26 mouse cellular contexts compared by ENCODE assay signal in the genomic region with DNA sequence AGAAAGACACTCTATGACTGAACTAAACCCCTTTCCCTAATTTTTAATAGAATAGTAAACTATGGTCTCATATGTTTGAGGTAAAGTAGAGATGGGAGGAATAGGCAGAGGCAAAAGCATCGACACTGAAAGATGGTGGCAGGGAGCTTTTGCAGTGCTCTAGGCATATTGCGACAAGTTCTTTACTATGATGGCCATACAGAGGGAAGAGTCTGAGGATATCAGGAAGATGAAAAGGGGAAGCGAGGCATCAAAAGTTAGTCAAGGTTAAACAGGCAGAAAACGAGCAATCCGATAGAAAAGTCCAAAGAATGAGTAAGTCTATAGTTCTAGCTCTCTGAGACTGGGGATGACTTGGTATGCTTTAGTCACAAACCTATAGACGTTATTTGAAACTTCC. TPM values are rescaled to one million over a fixed set of nuclear protein-coding genes. Genes with fewer than 3 reads are reported as not detected.
DNase-seq lines count a peak whose midpoint lies in the region; ATAC-seq lines count a peak whose summit lies in the region.
"Had no signal": no experiment of that assay in that cellular context is flagged by ENCODE, and none has a peak within 500 bp of the region (broad histone marks: within the 10 kb centered on the region; RNA-seq: fewer than 3 reads in every experiment).

No protein-coding gene starts in this region.

- H3K9me3 ChIP-seq in heart, embryonic 12.5 days (replicated peaks): no peaks in the 10 kb centered on the region
- H3K9me3 ChIP-seq in heart, embryonic 15.5 days (replicated peaks): no peaks in the 10 kb centered on the region
- H3K9me3 ChIP-seq: embryonic facial prominence, embryonic 10.5 days; embryonic facial prominence, embryonic 13.5 days; forebrain, embryonic 12.5 days; forebrain, embryonic 15.5 days; hindbrain, embryonic 12.5 days; hindbrain, embryonic 15.5 days had no signal

- no peaks in the 10 kb centered on the region for H3K27me3 ChIP-seq in heart, embryonic 12.5 days (replicated peaks)
- no peaks in the 10 kb centered on the region for H3K27me3 ChIP-seq in heart, embryonic 15.5 days
- H3K27me3 ChIP-seq: embryonic facial prominence, embryonic 13.5 days; forebrain, embryonic 12.5 days; forebrain, embryonic 15.5 days; hindbrain, embryonic 12.5 days; hindbrain, embryonic 15.5 days had no signal

- H3K4me3 ChIP-seq in heart, embryonic 12.5 days: no peak overlapping the region
- H3K4me3 ChIP-seq in heart, embryonic 15.5 days: no peak overlapping the region
- H3K4me3 ChIP-seq: embryonic facial prominence, embryonic 10.5 days; embryonic facial prominence, embryonic 13.5 days; erythroblast, embryonic 14.5 days; forebrain, embryonic 12.5 days; forebrain, embryonic 15.5 days; hindbrain, embryonic 12.5 days; hindbrain, embryonic 15.5 days had no signal

- peak overlapping the region; percentile 47 for H3K27ac ChIP-seq in heart, embryonic 12.5 days (ENCODE audit: poor library complexity, severe bottlenecking)
- H3K27ac ChIP-seq in heart, embryonic 15.5 days: 0 out of 2 replicates have a peak overlapping the region, but pooled peaks have one; percentile 28
- H3K27ac ChIP-seq: embryonic facial prominence, embryonic 10.5 days; embryonic facial prominence, embryonic 13.5 days; forebrain, embryonic 12.5 days; forebrain, embryonic 15.5 days; hindbrain, embryonic 12.5 days; hindbrain, embryonic 15.5 days had no signal

- no peak overlapping the region for H3K9ac ChIP-seq in heart, embryonic 12.5 days
- no peak overlapping the region for H3K9ac ChIP-seq in heart, embryonic 15.5 days
- H3K9ac ChIP-seq: embryonic facial prominence, embryonic 13.5 days; forebrain, embryonic 12.5 days; forebrain, embryonic 15.5 days; hindbrain, embryonic 12.5 days; hindbrain, embryonic 15.5 days had no signal

- H3K36me3 ChIP-seq in heart, embryonic 12.5 days: no peaks in the 10 kb centered on the region
- H3K36me3 ChIP-seq in heart, embryonic 15.5 days: no peaks in the 10 kb centered on the region
- H3K36me3 ChIP-seq: embryonic facial prominence, embryonic 10.5 days; embryonic facial prominence, embryonic 13.5 days; forebrain, embryonic 12.5 days; forebrain, embryonic 15.5 days; hindbrain, embryonic 12.5 days; hindbrain, embryonic 15.5 days had no signal

- H3K4me2 ChIP-seq in heart, embryonic 12.5 days: no peak overlapping the region
- H3K4me2 ChIP-seq in heart, embryonic 15.5 days: no peak overlapping the region; the same call in 1 of the 2 replicates
- H3K4me2 ChIP-seq: embryonic facial prominence, embryonic 13.5 days; forebrain, embryonic 12.5 days; forebrain, embryonic 15.5 days; hindbrain, embryonic 12.5 days; hindbrain, embryonic 15.5 days had no signal

- ATAC-seq in frontal cortex, adult (ENCODE audit: low TSS enrichment): 0 out of 2 replicates have a peak, but pooled peaks have one; percentile 11
- ATAC-seq in heart, embryonic 12.5 days (ENCODE audit: insufficient number of reproducible peaks, low FRiP score): no peak
- ATAC-seq in heart, embryonic 15.5 days (replicated peaks; ENCODE audit: insufficient number of reproducible peaks, insufficient read depth, low FRiP score, low read depth): no peak
- peak; percentile 65 for ATAC-seq in granulocyte monocyte progenitor cell, adult 5-6 weeks (replicated peaks; ENCODE audit: poor library complexity, severe bottlenecking)
- ATAC-seq: activated CD4-positive, CD25-positive, alpha-beta regulatory T cell, adult 4 months; forebrain, embryonic 15.5 days; intestine, postnatal 0 days had no signal

- intact Hi-C loops in heart, postnatal 14 days (cut with DNase I): loop anchor here (5.0 to 10.0 kb wide), 2 partner anchors 132 to 505 kb away; no protein-coding TSS in a partner anchor

- H3K4me1 ChIP-seq in heart, embryonic 12.5 days (replicated peaks): peaks cover 17% of the 10 kb centered on the region
- H3K4me1 ChIP-seq in heart, embryonic 15.5 days (replicated peaks): peaks cover 7% of the 10 kb centered on the region
- H3K4me1 ChIP-seq: embryonic facial prominence, embryonic 10.5 days; embryonic facial prominence, embryonic 13.5 days; forebrain, embryonic 12.5 days; forebrain, embryonic 15.5 days; hindbrain, embryonic 12.5 days; hindbrain, embryonic 15.5 days had no signal

- DNase-seq in frontal cortex, postnatal 36 days (ENCODE audit: low spot score in 2 of 2): no peak
- no peak for DNase-seq in heart, postnatal 14 days
- no peak for DNase-seq in heart, adult 11 months
- DNase-seq in lung, adult 18-20 months: no peak
- DNase-seq: adrenal gland, adult 8-10 months; adrenal gland, postnatal 25 days; cerebellum, adult 11-12 months; cerebellum, adult 8-10 months; cerebellum, postnatal 10 days; cerebellum, postnatal 36 days; embryo, embryonic 11 days; gastrocnemius, postnatal 25 days had no signal

- 80% methylated on average over 6 of the region's 6 CpGs for WGBS in heart, embryonic 12.5 days
- 78% methylated on average over 6 of the region's 6 CpGs for WGBS in heart, embryonic 15.5 days

RNA-seq across cellular contexts. Expression of a gene that starts 27.9 kb away (rescaled TPM):
- polyA plus RNA-seq in heart, embryonic 12.5 days (2016; fragmentation: Nextera tagmentation; extraction: Ambion mirVana): 0.13 TPM in 2 replicates
- total RNA-seq in heart, postnatal 14 days (2021): under 1 TPM; 0.07 TPM
- 0.04 and 0.05 TPM in 2 replicates for polyA plus RNA-seq in heart, embryonic 15.5 days (2015; fragmentation: Nextera tagmentation; extraction: Ambion mirVana)
- total RNA-seq in granulocyte monocyte progenitor cell, adult 5-6 weeks (2014; fragmentation: Nextera tagmentation): 3.1 and 4.0 TPM in 2 replicates
- 2.4 and 2.8 TPM in 2 replicates for total RNA-seq in granulocyte monocyte progenitor cell, adult 5-6 weeks (2017)
- total RNA-seq: gastrocnemius, postnatal 25 days; hematopoietic stem cell, adult 5-6 weeks had no signal
- polyA plus RNA-seq: activated CD4-positive, CD25-positive, alpha-beta regulatory T cell, adult 4 months; erythroblast, embryonic 14.5 days; forebrain, embryonic 12.5 days; intestine, postnatal 0 days had no signal

Comparison
In these comparisons a context has a peak if more than half of its experiments do, and no peak if none do; other contexts are left out.
1. ATAC-seq: peak in frontal cortex, adult (single experiment) and granulocyte monocyte progenitor cell, adult 5-6 weeks (single experiment); none in heart, embryonic 12.5 days (single experiment) and heart, embryonic 15.5 days (single experiment).